Mouse (Mus musculus) heart, postnatal 4 days (tissue): Measurements from ENCODE around the gene Stip1. TPM values are rescaled to one million over a fixed set of nuclear protein-coding genes. Genes with fewer than 3 reads are reported as not detected.
"Not testable (repeated sequence)": the region's sequence is repeated elsewhere in the genome, so short reads cannot be mapped to it uniquely, and the experiment has no call there.

Experiments
- DNase-seq: peaks from one replicate; pipeline ENCODE4 v3.0.0; 2021
- total RNA-seq, 2 experiments: library from RNA; stranded (reverse); gene quantifications; 2 replicates each; pipeline ENCODE4 v1.2.3; 2021

Stip1 gene
- 100 to 1,000 TPM; 139 to 151 TPM for total RNA-seq

DNA sequence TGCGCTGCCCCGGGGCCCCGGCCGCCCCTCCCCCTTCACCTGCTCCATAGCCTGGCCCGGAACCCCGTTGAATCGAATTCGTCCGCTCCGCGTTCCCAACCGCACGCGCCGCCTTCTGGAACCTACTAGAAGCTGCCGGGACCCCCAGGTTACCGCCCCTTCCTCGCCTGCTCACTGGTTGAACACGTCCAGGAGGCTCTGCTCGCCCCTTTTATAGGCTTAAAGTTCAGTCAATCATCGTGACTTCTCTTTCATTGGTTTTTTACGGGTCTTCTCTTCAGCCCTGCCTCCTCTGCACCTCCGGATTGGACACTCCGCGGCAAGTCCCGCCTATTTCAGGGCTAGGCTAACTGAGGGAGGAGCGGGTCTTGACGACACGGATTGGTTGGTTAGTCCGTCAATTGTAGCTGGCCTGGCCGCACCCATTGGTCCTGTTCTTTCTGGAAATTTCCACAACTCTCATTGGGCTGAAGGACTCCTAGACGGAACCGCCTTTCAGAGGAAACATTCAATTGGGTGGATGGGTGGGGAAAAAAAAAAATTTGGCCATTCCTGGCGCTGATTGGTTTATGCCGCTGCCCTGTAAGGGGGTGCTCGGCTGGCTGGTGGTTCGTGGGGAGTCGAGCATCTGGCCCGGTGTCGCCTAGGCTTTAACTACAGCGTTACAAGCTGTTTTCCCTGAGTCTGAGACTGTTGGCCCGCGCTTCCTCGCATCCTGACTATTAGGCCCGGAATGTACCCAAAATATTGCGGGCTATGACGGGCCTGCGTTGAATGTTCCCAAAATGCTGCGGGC, at the start of gene Stip1:
Gene Stip1, minus strand, starts transcription at position 127 of the 796 bp plus-strand sequence.
- peak; percentile 99 for DNase-seq

DNA sequence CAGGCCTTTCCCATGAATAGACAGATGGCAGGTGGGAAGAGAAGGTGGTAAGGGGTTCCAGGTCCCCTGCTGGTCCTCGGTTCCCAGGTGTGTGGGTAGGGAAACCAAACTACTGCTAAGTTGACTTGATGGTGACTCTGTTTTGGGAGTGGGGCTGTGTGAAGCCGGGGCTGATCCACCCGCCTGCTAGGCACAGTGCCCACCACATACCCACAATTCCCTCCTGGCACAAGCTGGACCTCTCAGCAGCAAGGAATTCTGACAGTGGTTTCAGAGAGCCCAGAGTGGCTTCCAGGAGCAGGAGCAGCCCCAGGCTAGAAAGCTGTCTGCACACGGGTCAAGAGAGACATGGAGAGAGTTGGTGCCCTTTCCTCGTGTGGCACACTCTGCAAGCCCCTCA, 49.3 kb upstream of the Stip1 start:
- DNase-seq, result peak; percentile 58

DNA sequence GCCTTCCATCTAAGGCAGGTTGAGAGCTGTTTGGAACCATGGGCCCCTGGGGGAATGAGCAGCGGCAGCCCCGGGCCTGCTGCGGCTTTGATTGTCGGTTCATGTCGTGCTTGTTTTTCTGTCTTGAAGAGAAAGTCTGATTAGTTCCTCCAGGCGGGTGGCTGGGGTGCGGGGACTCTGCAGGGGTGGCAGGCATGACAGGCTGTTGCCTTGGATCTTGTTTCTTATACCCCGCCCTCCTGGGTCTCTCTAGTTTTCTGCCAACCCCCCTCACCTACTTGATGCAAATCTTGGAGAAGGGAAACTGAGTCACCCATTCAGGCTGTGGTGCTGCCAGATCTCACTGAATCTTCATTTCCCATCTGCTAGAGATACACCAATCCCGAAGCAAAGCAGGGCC, 48.8 kb upstream of the Stip1 start:
- DNase-seq, result no peak

DNA sequence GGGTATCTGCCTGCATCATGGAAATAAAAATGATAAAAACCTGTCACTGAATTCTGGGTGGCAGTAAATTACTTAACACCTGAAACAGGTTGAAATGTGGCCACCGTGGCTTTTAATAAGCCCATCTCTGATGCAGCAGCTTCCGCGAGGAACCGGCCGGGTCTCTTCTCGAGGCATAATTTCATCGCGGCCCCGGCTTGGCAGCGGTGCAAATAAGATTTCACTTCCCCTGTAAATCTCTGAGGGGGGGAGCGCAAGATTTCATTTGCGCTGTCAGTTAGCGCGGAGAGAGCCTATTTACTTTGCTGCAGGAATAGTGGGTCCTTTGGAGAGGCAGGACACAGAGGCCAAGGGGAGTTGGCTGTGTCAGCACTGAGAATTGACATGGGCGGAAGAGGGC, 45.0 kb upstream of the Stip1 start:
- no peak for DNase-seq

DNA sequence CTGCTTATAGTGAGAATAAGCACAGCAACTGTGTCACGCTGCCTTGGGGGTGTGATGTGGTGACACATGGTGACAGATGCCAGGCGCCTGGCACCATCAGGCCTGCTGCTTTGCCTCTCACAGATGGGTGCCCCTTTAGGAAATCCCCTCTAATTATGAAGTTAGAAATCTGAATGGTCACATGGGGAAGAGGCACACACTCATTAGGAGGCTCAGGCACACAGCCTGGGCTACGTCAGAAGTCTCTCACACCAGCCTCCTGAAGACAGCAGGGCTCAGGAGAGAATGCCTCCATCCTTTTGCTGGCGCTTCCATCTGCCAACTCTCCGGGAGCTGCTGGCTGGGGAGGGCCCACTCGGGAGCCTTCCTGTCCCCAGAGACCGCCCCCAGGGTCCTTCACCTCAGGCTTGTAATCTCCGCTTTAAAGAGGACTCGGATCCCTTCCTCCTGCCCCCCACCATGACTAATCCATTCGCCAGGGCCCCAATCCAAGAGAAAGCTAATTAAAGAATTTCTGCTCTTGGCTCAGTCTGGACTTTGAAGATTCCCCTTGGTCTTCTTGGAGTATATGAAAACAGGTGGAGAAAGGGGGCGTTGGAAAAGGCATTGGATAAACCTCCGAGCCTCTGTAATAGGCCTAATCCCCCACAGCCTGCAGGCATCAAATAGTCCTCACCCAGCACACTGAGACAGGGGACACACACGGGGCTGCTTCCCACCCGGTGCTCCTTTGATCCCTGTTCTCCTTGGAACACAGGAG, 43.4 kb upstream of the Stip1 start:
- DNase-seq, result no peak

DNA sequence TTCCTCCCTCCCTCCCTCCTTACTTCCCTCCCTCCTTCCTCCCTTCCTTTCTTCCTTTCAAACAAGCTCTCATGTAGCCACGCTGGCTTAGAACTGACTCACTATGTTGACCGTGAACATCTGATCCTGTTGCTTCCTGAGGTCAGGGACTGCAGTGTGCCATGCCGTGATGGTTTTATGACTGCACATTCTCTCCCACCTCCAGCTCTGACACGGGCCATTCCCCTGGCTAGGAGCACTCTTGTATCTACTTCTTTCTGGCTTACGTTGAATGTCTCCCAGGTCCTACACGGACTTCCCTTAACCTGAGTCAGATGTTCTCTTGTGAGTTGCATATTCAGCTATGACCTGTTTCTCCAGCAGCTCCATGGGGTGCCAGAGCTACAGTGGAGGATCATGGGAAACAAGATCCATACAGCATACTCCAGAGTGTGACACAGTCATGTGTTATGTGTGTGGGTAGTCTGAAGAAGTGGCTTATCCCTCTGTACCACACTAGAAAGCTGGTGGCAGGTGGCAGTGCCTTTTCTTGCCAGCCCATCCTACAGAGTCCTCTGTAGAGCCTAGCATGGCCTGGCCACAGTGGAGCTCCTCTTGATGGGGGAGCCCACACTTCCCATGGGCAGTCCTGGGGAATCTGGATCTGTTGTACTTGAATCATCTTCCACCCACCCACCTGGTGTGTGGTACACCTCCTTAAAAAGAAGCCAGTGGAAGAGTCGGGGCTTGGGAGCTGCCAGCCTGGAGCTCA, 41.9 kb upstream of the Stip1 start:
- DNase-seq, result no peak

DNA sequence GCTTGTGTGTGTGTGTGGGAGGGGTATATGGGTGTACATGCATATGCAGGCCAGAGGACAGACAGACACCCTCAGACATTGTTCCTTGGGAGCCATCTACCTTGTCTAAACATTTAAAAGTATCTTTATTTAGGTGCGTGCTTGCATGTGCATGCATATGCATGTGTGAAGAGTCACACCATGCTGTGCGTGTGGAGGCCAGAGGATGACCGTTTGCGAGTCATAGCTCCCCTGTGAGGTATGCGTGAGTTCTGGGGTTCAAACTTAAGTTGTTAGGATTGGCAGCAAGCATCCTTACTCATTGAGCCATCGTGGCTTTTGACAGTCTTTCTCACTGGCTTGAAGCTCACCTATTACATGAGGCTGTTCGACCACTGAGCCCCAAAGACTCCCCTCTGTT, 38.5 kb upstream of the Stip1 start:
- no peak for DNase-seq

DNA sequence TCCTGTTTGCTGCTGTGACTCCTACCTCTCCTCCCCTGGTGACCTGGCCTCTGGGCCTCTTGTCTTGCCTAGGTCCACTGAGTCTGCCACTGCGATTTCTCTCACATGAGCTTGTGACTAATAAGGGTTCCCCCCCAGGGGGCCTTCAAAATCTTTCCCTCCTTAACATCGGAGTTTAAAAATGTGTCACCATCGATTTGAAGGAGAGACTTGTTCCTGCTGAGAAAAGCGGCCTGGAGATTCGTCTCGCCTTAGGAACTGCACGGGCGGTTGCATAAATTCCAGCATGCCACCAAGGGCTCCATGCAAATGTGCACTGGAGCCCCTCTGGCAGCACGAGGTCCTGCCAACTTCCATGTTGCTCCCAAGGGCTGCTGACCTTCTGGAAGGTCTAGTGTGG, 37.9 kb upstream of the Stip1 start:
- DNase-seq, result no peak

DNA sequence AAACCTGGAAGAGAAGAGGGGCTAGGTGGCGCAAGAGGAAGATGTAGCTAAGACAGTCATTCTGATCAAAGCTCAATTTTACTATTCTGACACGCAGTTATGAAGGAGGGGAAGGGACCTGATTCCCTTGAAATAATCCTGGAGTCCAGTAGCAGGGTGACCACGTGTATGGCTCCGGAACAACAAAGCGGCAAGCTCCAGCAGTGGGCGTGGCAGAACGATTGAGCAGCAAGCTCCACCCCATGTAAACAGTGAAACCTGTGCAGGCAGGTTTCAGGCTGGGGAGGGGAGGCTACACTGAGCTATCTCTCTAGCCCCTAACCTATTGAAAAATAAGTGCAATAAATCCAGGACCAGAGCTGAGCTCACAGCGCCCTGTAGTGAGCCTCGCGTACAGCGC, 35.6 kb upstream of the Stip1 start:
- DNase-seq, result not testable (repeated sequence)

DNA sequence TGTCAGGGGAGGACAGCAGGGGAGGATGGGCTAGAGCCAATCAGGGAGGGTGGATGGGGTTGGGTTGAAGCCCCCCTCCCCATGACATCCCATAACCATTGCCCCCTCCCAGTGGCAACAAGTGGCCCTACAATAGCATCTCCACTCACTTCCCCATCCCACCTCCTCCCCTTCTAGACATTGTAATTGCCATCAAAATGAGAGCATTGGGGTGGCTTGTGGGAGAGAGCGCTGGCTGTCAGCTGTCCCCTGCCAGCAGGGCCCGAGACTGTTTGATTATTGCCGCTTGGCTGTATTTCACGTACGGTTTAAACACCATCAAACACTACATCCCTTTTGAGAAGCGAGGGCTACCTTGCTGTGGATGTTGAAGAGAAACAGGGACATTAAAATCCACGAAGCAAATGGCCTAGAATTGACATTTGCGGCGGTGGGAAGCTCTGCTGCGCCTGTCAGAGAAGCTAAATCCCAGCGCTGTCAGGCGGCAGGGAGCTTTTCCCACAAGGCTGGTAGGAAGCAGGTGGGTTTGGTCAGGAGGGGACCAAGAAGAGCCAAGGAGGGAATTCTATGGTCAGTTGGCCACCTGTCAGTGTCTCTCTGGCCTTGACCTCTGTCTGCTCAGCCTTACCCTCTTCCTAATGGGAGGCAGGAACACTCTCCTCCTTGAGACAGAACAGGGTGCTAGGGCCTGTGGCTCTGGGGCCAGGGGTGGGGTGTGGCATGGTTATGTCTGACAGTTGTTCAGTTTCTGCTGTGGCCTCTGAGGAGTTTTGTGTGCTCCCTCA, 34.4 kb upstream of the Stip1 start:
- DNase-seq, result no peak

DNA sequence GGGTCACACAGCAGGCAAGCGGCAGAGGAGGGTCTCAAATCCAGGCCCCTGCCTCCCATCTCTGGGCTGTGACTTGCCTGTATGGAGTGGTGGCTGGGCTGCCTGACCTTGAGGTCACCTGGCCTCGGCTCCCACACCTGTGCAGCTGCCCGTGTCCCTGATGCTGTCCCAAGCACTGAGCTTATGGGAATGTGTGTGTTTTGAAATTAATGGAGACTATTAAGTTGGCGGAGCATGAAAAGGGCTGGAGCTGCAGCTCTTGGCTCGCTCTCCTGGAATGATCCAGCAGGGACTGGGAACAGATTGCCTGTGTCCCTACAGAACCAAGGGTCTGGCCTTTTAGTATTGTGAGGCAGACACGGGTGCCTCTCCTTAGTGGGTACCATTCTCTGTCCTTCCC, 32.5 kb upstream of the Stip1 start:
- no peak for DNase-seq

DNA sequence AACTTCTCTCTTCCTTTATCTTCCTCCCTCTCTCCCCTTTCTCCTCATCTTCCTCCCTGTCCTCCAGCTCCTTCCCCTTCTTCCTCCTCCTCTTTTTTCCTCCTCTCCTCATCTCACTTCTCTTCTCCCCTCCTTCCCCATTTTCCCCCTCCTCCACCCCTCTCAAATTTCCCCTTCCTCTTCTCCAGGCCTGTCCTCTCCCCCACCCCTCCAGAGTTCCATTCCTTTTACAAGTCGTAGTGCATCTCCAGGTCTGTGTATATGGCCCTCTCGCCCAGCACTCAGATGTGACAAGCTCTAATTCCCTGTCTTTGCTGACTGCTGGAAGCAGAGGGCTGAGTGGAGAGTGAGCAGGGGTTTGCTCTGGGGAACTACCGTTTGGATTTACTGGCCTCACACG, 31.0 kb upstream of the Stip1 start:
- DNase-seq, result no peak

DNA sequence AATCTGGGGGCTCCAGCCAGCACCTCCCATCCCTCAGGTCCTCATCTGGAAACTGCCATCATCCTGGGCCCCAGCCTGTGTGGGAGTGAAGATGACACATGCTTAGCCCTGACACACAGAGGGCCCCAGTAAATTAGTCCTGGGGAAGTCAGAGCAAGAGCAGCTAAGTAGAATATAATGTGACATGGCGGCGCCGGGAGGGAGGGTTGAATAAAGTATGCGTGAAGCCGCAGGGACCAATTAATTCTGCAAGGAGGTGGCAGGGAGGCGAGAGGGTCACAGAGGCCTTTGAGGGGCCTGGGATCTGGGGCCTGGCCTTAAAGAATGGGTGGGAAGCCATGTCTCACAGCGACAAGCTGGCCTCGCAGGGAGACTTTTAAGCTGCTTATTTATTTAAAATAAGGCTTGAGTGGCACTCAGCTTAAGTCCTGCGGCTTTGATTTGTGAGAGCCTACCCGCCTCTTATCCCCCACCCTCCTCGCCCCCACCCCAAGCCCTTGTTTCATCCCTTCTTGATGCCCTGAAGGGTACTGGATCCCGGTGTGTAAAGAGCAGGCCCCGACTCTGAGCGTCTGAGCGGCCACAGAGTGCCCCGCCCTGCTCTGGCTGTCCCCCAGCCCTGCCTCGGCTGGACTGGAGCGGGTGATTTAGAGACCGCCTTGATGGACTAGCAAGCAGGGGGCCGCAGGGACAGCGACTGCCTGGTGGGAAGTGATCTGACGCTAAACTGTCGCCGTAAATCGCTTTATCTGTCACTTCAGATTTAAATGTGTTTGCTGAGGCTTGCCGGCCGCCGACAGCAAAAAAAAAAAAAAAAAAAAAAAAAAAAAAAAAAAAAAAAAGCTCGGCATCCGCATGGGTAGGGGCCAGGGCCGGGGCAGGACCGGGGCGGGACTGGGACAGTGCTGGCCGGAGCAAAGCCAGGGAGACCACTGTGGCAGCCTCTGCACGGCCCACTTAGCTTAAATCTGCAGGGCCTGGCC, 30.3 kb upstream of the Stip1 start:
- DNase-seq, result peak; percentile 62

DNA sequence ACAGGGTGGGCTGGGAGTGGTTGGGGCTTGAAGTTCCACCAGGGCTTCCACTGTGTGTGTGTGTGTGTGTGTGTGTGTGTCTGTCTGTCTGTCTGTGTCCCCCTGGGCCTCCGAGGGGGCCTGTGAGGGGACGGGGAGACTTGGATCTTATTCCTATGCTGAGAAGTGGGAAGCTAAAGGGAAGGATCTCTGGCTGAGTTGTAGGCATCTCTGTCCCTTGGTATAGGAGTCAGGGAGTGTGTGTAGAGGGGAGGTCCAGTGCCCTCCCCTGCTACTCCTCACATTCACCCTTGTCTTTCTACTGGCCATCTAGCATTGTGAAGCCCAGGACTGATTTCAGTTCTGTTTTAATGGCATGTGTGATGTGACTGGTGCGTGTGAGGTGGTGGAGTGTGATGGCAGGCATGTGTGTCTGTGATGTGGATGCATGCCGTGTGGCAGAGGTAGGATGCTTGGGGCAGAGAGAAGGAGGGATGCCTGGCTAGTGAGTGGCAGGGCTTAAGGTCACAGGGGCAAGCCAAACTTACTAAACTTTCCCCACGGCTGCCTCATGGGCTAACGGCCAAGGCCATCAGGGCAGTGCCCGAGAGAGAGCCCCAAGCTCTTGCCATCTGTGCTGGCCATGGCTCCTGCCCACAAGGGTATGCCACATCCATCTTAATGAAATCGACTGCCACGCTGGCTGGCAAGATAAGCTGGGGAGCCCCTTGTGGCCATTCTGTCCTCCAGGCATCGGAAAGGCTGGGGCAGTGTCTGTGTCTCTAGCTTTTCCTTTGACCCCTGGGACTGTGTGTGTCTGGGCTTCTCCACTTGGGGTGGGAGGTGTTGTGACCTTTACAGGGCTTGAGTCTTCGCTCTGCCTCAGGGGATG, 29.1 kb upstream of the Stip1 start:
- no peak for DNase-seq

DNA sequence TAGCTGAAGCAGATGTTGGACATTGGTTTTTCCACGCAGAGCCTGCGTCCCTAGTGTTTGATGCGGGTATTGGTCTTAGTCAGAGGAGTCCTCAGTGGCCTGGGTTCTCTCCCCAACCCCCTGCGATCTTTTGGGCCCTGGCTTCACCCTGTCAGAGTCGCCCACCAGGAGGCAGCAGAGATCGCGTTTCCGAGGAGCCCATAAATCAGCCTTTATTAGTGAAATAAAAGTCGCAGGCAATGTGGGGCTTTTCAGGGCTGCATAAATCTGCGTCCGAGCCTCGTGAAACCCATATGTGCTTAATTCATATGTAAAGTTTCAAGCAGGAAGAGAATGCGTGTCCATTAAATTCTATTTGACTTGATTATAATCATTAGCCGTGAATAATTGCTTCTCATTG, 28.4 kb upstream of the Stip1 start:
- peak; percentile 91 for DNase-seq

DNA sequence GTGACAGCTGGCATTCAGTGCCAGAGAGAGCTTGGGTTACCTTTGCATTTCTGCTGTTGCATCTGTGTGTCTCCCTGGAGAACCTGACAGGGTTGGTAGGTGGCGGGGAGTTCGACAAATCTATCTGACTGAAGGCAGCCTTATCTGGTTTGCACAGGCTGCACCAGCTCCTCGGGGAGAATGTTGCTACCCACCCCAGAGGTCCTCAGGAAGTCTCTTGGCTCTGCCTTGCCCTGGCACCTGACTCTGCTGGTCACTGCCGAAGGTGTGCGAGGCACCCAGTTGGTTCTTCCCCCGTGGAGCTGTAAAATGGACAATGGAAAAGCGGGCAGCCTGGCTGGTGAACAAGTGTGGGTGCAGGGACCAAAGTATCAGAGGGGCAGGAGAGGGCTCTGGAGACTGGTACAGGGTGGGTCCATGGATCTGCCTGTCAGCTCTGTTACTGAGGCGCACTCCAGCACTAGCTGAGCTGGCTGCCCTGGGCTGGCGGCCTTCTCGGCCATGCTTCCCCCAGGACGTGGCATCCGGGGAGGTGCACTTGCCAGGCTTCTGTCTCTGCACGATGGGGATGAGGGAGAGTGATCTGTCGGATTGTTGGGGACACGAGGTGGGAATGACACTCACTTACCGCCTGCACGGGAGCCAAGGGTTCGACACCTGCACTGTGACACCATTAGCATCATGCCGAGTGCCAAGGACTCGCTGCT, 27.7 kb upstream of the Stip1 start:
- DNase-seq, result no peak

DNA sequence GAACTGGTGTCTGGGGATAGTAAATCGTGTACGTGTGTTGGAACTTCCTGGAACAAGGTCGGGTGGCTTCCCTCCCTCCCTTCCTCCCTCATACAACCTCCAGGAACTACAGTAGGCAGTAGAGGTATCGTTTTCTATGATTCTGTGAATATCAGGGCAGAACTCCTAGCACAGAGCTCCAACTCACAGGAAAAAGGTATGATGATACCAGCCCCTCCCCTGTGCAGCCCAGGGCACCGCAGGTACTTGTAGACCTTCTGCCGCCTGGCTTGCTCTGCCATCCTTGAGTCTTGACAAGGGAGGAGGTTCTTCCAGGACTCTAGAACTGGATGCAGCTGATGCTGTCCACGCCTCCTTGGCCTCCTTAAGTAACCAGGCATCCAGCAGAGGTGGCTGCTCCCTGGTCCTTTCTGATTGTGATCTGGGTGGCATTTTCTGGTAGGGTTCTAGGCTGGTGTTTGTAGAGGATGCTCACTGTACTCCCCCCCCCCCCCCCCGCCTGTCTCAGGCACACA, 27.1 kb upstream of the Stip1 start:
- DNase-seq, result no peak

DNA sequence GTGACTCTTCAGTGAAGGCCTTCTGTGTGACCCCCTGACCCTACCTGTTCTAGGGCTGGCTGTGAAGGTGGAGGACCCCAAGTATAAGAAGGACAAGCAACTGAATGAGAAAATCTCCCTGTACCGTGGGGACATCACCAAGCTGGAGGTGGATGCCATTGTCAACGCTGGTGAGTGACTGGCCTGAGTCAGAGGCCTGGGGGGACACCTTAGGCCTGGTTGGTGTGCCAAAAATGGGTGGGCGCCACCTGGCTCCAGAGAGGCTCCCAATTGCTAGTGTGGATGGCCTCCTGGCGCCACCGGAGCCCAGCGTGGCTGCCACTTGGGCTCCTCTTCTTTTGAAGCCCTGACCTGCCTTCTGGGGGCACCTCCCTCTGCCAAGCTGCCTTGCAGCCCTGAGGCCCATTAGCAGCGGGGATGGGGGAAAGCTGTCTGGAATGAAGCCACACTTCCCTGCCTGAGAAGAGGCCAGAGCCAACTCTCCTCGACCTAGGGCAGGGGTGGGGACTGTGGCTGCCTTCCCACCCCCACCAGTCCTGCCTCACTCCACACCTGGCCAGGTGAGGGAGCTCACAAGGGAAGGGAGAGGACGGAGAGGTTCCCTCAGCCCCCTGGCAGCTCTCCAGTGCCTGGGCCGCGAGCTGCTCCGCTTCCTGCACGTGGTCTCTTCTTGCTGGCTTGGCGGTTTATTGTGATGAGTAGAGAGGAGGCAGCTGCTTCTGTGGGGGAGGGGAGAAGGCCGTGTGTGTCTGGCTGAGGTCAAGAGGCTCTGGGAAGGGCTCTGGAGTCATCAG, 26.5 kb upstream of the Stip1 start:
- peak; percentile 67 for DNase-seq
